Mouse (Mus musculus) adrenal gland, adult 2 months (tissue): ENCODE results near the gene Olfr952. TPM values are rescaled to one million over a fixed set of nuclear protein-coding genes. Genes with fewer than 3 reads are reported as not detected.

ENCODE experiments used
- DNase-seq: peaks from one replicate; pipeline ENCODE4 v3.0.0; 2021
- long read RNA-seq: library from polyadenylated mRNA; stranded (forward); transcript quantifications from one replicate; pipeline ENCODE4 v2.0.0, GENCODE M21; 2021
- polyA plus RNA-seq: library from polyadenylated mRNA; depleted of rRNA; stranded (reverse); fragments of >200 nt; gene quantifications from 2 replicates; pipeline ENCODE4 v1.2.3, GENCODE M21; 2012; rRNA removed
- total RNA-seq, 2 experiments: library from RNA; stranded (reverse); gene quantifications; 2 replicates each; pipeline ENCODE4 v1.2.3; 2021

The Olfr952 gene
- not detected for total RNA-seq
- polyA plus RNA-seq: not detected in 2 replicates
- long read RNA-seq: 0 reads

- DNase-seq: no peak
These were observed at the start of gene Olfr952 for GRCm38 (mm10) chr9:39427048-39427447. Olfr952 (minus strand) TSS chr9:39427148.

GRCm38 (mm10) chr9:39471844-39472243, 44.9 kb upstream of the Olfr952 start, which contains the start of gene Olfr955:
Olfr955 (minus strand) TSS chr9:39471944.
- no peak for DNase-seq

- no peak for DNase-seq
These were observed 29.5 kb upstream of the Olfr952 start, which contains the start of gene Olfr954 for GRCm38 (mm10) chr9:39456401-39456800. Olfr954 (plus strand) TSS chr9:39456701.

DNA sequence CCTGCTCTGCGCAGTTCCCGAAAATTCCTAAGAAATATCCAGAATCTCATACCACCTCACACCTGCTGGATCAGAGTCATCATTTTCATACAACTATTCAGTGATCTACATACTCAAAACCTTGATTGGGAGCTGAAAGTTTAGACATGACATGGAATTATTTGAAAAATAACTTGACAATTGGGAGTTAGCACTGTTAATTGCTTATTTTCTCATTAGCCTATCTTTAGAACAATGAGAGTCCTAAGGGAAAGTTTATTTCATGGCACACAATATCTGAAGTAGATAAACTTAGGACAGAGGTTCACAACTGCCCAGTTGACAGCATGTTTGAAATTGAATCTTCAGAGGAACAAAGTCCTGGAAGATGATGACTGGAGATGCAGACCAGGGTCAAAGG, 39.8 kb downstream of the Olfr952 start, which contains the start of gene Olfr951:
Olfr951 (plus strand) TSS at position 301 of the 400 bp plus-strand sequence.
- DNase-seq: no peak

Other genes with a start within 250 kb of the Olfr952 start
- not detected for gene Olfr944, start 225.2 kb downstream of the Olfr952 start, total RNA-seq
- not detected in 2 replicates for gene Olfr944, start 225.2 kb downstream of the Olfr952 start, polyA plus RNA-seq
- not detected for gene Olfr1537, start 177.2 kb downstream of the Olfr952 start, total RNA-seq
- not detected in 2 replicates for gene Olfr1537, start 177.2 kb downstream of the Olfr952 start, polyA plus RNA-seq
- not detected for gene Olfr945, start 150.3 kb downstream of the Olfr952 start, total RNA-seq
- gene Olfr945, start 150.3 kb downstream of the Olfr952 start, polyA plus RNA-seq: not detected in 2 replicates
- not detected for gene Olfr948, start 101.1 kb downstream of the Olfr952 start, total RNA-seq
- gene Olfr948, start 101.1 kb downstream of the Olfr952 start, polyA plus RNA-seq: not detected in 2 replicates
- gene Olfr951, start 39.7 kb downstream of the Olfr952 start, total RNA-seq: not detected
- not detected in 2 replicates for gene Olfr951, start 39.7 kb downstream of the Olfr952 start, polyA plus RNA-seq
- gene Olfr954, start 29.6 kb upstream of the Olfr952 start, total RNA-seq: not detected
- not detected in 2 replicates for gene Olfr954, start 29.6 kb upstream of the Olfr952 start, polyA plus RNA-seq
- not detected for gene Olfr955, start 44.8 kb upstream of the Olfr952 start, total RNA-seq
- not detected in 2 replicates for gene Olfr955, start 44.8 kb upstream of the Olfr952 start, polyA plus RNA-seq
- not detected for gene Olfr44, start 66.8 kb upstream of the Olfr952 start, total RNA-seq
- not detected in 2 replicates for gene Olfr44, start 66.8 kb upstream of the Olfr952 start, polyA plus RNA-seq
- not detected for gene Olfr957, start 88.7 kb upstream of the Olfr952 start, total RNA-seq
- not detected in 2 replicates for gene Olfr957, start 88.7 kb upstream of the Olfr952 start, polyA plus RNA-seq
- gene Olfr958, start 126.9 kb upstream of the Olfr952 start, total RNA-seq: not detected
- not detected in 2 replicates for gene Olfr958, start 126.9 kb upstream of the Olfr952 start, polyA plus RNA-seq
- not detected for gene Olfr959, start 148.4 kb upstream of the Olfr952 start, total RNA-seq
- not detected in 2 replicates for gene Olfr959, start 148.4 kb upstream of the Olfr952 start, polyA plus RNA-seq
- gene AW551984, start 177.3 kb upstream of the Olfr952 start, total RNA-seq: 10 to 100 TPM in 1 of 2 experiments, 1 to 10 TPM in 1; 9.0 to 12.1 TPM
- gene AW551984, start 177.3 kb upstream of the Olfr952 start, polyA plus RNA-seq: 9.0 and 15.0 TPM in 2 replicates
- not detected for gene Olfr148, start 183.5 kb upstream of the Olfr952 start, total RNA-seq
- gene Olfr148, start 183.5 kb upstream of the Olfr952 start, polyA plus RNA-seq: not detected in 2 replicates
- gene Olfr960, start 194.2 kb upstream of the Olfr952 start, total RNA-seq: not detected
- not detected in 2 replicates for gene Olfr960, start 194.2 kb upstream of the Olfr952 start, polyA plus RNA-seq
- not detected for gene Olfr961, start 217.9 kb upstream of the Olfr952 start, total RNA-seq
- not detected in 2 replicates for gene Olfr961, start 217.9 kb upstream of the Olfr952 start, polyA plus RNA-seq
- gene Olfr963, start 240.1 kb upstream of the Olfr952 start, total RNA-seq: not detected
- not detected in 2 replicates for gene Olfr963, start 240.1 kb upstream of the Olfr952 start, polyA plus RNA-seq